Mouse (Mus musculus) heart, adult 8-10 months (tissue): ENCODE measurements at regions not wholly inside any gene's neighbourhood (a gene's known extent, or its start where the extent isn't known, plus 50 kb on each side); places are given as distances from the start of the nearest gene placed in this dataset.

Source experiments
- DNase-seq: peaks from one replicate; pipeline ENCODE4 v3.0.0; 2022; ENCODE audit warnings: low spot score

DNA sequence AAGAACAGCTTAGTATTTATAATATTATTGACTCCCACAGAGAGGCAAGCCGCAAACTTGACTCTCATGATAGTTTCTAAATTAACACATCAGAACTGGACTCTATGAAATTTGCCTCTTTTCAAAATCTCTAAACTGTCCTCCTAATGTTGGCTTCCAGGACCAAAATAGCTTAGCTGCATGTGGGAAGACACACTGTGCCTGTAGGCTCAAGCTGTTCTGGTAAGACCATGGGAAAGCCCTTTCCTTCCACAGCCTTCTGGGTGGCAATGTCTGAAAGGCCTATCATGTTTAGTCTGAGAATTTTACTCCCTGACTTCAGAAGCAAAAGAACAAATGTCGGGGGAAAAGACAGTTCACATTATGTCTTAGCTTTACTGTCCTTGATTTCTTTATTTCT, 203.1 kb upstream of the Slc8a1 start:
- no peak for DNase-seq

DNA sequence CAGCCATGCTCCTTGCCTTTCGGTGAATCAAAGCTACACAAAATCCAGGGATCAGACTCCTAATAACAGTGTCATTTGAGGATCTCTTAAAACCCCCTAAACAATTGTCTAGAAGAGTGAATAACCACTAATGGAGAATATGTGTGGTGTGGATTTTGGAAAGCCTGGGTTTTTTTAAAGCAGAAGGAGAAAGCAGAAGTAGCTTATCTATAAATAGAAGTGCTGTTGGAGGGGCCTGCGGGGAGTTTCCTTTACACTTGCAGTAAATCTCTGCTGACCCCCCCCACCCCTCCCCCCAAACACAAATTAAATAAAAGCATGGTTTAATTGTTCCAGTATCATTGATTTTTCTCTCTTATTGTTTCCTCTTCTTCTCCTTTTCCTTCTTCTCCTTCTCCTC, 192.6 kb upstream of the Slc8a1 start:
- DNase-seq: no peak

DNA sequence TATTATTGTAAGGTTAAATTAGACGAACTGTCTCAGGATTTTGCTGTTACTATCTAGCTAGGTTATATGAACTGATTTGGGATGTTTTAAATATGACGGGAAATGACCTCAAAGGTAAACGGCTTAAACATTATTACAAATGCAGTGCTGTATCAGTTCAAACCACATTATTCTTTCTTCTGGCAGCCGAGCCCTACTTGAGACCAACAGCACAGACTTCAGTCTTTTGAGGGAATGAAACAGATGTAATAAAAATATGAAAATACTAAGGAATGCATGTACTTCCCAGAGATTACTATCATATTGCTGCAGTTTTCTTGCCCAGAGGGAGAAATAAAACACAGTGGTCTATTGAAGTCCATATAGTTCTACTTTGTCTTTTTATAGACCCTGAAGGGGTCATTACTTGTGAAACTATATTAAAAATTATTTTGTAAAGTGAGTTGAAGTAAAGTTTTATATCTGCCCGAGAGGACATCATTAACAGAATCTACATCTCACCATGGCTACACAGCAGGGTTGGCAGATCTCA, 168.4 kb upstream of the Slc8a1 start:
- DNase-seq: no peak

DNA sequence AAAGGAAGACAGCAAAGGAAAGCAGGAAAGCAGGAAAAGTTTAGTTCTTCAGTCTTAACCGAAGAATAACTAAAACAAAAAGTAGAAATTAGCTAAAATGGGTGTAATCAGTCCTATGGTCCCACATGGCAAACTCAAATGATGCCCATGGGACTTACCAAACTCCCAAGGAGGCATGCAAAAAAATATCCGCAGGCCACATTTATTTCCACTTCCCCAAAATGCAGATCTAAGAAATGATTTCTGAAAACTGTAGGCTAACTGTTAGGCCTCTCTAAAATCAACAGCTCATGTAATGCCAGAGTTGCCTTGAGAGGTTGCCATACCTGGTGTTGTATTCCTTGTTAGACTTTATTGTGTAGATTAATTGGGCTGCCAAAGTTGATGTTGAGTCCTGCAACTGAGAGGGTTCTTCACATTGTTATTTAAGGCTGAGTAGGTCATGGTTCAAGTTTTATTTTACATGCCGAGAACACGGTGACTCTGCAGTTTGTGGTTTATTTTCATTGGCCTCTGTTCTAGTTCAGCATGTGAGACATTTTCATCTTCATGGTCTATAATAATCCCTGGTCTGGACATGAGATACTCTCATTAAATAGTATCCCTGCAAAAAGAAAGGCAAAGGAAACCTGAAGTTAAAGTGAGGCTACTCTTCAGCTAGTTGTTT, 164.0 kb upstream of the Slc8a1 start:
- peak; percentile 14 for DNase-seq

GRCm38 (mm10) chr17:81898984-81899383, 160.8 kb upstream of the Slc8a1 start:
- DNase-seq: no peak

DNA sequence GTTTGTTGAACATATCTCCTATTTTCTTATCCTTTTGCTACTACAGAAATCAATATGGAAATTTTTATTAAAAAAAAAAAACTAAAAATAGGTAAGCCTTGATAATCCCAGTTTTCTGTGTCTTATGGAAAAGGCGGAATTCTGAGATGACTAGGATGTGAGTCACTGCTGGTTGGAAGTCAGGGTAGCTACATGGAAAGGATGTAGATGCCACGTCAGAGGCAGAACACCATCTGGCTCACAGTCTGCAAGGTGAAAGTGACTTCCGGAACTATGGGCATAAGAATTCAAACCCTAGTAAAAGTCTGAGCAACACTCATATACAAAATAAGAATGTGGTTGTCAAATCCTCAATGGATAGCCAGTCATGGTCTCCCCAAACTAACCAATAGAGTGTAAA, 140.0 kb upstream of the Slc8a1 start:
- DNase-seq: no peak

GRCm38 (mm10) chr17:81866683-81867082, 128.5 kb upstream of the Slc8a1 start:
- DNase-seq: peak; percentile 12

DNA sequence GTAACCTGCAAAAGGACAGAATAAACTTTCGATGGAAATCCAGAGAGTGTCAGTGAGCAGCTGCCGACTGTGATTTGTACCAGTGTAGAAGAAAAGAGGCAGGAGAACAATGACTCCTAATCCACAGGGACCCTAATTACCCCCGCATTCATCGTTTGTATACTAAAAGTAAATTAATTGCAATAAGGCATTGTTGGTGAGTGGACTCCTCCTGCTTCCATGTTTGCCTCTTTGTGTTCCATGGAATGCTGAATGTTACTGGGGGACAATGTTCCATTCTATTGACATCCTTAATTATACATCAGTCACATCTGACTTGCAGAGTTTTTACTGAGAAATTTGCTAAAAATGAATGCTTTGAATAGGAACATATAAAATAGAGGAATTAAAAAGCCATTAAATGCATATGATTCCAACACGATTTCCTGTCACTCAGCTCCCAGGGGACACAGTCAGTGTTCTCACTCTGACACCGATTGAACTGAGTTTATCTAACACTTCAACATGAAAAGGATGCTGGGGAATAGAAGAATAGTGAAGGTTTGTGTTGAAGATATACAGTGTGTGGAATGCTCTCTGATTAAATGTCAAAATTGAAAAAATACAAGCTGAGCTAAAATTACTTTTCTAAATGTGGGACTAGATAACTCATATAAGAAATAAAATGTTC, 111.3 kb upstream of the Slc8a1 start:
- DNase-seq: no peak

DNA sequence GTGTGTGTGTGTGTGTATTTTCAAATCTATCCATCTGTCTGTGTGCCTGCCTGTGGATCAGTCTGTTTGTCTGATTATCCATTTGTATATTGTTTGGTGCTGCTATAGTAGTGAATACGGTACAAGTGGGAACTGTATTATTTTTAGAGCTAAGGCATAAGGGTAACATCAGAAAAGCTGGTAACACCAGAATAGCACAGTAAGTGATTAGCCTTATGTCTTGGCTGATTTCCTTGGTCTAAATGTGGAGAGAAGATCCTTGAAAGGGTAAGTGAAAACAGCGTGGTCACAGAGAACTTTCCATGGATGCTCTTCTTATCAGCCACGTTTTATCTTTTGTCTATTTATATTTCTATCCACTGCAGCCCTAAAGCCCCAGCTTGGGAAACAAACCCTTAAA, 105.6 kb upstream of the Slc8a1 start:
- DNase-seq: peak; percentile 66

- no peak for DNase-seq
Measured at GRCm38 (mm10) chr17:81797827-81798376, 59.7 kb upstream of the Slc8a1 start.

GRCm38 (mm10) chr17:81788781-81789180, 50.6 kb upstream of the Slc8a1 start:
- DNase-seq: no peak
